Mouse (Mus musculus): ENCODE results near the gene Olfr577.

The Olfr577 gene

DNA sequence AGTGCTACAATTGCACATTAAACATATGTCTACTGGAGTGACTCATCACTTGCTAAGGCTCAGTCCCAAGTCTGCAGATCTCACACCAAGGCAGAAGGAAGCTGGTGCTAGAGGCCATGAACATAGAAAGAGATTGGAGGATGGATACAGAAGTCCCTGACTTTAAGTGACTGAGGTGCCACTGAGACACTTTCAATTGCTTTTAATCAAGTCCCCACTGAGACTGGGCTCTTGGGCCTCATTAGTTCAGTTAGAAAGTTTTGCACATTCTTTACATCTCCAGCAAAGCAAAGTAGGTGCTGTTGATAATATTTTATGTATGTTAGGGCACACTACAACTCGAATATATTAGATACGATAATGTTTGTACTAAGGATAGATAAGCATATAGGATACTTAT, at the start of gene Olfr577:
Gene Olfr577 (minus strand): TSS at position 101 of the 400 bp plus-strand sequence.
- no peak for DNase-seq (ENCODE audit: low read depth, low spot score)

DNA sequence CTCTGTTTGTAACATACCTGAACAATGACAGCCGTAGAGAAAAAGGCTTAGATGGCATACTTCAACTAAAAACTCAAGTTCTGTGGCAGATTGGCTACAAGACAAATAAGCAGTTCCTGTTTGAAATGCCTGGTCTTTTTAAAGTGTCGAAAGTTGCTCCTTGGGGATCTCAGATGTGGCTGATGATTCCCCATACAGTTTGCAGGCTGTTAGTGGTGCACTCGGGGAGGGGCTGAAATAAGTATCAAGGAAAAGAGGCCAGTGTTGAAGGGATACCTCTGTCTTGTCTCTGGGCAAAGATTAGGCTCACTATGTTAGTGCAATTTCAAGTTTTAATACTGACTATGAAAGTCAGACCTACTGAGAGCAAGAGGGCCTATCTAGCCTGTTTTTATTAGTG, 13.5 kb upstream of the Olfr577 start, which contains the start of gene Olfr578:
Gene Olfr578 (minus strand): TSS at position 101 of the 400 bp plus-strand sequence.
- no peak for DNase-seq (ENCODE audit: low read depth, low spot score)

DNA sequence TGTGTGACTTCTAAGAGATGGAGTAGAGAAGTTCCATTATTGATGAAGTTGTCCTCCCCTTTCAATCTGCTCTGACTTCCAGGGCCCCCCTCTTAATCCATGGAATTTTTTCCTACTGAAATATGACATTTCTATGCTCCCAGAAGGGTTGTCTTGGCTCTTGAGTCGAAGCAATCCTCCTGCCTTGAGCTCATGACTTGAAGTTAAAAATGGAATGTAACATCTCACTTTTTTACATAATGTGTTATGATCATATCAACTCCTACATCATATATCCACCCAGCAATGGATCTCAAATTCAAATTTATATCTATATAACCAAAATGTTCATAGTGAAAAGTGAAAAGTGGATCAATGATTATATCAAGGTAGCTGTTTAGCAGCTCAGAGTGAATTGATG, 1.3 kb downstream of the Olfr577 start:
- no peak for DNase-seq (ENCODE audit: low read depth, low spot score)

DNA sequence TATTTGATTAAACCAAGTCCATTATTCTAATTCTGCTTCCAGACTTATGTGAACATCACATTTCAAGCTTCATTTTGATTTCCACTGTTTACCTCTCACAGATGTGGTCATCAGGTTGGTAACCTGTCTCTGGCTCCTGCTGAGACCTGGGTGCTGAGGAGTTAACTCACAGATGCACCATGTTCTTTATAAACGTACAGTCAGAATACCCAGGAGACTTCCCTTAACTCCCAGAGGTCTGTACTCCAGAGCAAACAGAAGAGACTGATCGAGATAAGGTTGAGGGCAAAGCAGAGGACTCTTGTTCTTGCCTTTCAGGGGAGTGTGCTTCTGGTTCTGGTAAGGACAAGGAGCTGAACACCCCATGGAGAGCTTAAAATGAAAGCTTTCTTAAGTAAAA, 13.4 kb downstream of the Olfr577 start, which contains the start of gene Olfr576:
Gene Olfr576 (plus strand): TSS at position 301 of the 400 bp plus-strand sequence.
- DNase-seq (ENCODE audit: low read depth, low spot score), result no peak

DNA sequence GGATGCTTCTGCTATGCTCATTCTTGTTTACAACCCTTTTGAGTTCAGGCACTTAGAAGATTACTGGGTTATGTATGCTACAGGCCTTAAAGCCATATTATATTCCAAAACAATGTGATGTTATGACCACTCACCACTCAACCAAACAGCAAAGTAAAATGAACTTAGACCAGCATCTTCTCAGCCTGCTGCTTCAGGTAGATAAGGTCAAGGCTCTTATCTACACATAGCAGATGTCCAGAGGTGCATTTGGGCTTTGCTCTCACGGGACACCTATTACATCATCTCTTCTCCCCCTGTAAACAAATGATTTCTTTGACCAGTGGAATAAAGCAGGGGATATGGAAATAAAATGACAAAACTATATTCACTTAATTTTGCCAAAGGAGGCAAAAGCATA, 17.1 kb downstream of the Olfr577 start, which contains the start of gene Olfr575:
Gene Olfr575 (minus strand): TSS at position 183 of the 400 bp plus-strand sequence.
- peak; percentile 42 for DNase-seq (ENCODE audit: low read depth, low spot score)

DNA sequence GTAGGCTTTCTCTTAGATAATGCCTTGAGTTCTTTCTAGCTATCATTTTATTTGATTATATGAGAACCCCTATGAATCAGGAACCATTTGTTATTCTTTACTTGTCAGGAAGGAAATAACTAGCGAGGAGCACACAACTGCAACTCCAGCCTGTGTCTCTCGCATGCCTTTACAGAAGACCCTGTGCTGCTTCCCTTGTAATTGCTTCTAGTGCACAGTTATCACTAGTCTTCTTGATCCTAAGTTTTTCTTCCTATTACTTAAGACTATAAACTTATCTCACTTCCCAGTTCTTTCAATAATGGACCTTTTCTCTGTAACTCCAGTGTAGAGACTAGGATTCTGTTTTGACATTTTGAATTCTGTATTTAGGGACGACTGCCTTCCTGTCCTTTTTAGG, 17.6 kb downstream of the Olfr577 start:
- DNase-seq (ENCODE audit: low read depth, low spot score), result no peak

DNA sequence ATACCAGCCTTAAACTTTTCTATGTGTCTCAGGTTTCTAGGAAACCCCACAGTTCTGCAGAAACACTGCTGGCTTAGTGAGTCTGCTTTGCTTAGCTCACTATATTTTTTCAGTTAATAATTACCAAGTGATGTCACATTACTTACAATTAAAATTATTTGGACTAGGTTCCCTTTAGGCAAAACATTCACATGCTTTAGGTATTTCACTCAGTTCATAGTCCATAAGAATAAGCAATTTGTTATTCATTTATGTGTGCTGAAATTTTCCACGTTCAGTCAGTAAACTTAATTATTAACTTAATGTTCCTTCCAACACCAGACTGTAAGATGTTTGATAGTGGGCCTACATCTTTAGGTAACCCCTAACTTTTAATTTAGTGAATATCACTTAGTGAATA, 25.0 kb downstream of the Olfr577 start:
- DNase-seq (ENCODE audit: low read depth, low spot score), result no peak

DNA sequence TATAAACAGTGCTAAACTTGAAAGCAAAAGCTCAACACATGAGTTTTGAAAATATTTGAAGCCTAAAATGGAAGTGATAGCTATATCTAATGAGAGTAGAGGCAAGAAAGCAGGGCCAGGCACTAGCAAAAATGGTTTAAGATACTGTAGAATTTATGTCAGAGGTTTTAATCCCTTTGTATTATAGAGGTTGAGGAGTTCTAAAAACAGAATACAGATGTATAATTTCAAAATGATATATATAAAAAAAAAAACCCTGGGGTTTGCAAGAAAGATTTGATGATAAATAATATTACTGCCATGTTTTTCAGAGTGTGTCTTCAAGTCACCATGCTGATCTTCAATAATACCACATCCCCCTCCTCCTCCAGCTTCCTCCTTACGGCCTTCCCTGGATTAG, 27.6 kb downstream of the Olfr577 start, which contains the start of gene Olfr574:
Gene Olfr574 (plus strand): TSS at position 301 of the 400 bp plus-strand sequence.
- no peak for DNase-seq (ENCODE audit: low read depth, low spot score)

DNA sequence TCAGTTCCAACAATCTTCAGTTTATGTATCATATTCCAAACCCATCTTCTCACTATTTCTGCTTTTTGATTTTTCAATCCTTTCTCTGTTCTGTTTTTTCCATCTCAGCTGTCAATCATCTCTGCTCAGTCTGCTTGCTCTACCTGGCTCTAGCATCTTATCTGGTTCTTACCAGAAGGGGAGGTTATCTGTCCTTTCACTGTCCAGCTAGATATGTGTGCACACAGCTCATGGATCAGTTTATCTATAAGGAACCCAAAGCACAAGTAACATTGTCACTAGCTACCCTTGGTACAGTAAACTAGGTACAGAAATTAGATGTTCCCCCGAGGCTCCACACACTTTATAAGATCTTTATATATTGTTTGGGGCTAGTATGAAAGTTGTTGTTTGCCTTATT, 32.3 kb downstream of the Olfr577 start:
- no peak for DNase-seq (ENCODE audit: low read depth, low spot score)

DNA sequence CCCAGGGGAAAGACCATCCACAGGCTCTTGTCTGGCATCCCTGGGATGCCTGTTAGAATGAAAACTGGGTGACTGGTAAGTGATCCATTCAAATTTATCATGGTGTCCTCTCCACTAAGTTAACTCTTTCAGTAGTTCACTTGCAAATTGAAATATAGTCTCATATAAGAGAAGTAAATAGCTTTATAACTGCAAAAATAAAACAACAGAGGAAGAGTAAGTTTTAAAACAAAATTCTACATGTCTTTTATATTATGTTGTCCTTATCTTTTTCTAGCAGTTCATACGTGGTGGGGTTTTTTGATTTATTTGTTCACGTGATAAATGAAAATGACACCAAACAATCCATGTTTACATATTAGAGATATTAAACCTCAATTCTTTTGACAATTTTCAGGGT, 33.3 kb downstream of the Olfr577 start, which contains the start of gene Olfr573-ps1:
Gene Olfr573-ps1 (minus strand): TSS at position 101 of the 400 bp plus-strand sequence.
- DNase-seq (ENCODE audit: low read depth, low spot score), result no peak

DNA sequence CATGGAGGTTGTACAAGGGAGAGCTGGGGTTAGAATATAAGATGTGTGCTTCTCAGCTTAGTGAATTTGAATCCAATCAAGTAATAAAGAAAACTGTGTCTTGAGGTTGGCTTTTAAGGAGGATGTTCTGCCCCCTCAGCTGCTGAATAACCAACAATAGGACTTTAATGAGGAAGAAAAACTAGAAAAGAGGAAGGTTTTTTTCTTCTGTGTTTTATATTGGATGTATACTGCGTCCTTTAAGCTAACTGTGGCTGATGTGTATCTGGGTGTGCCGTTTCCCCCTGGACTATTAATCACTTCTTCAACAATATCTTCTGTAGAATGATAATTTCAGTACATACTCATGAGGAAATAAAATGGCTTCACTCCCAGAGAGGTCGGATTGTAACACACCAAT, 48.6 kb downstream of the Olfr577 start:
- DNase-seq (ENCODE audit: low read depth, low spot score), result no peak

DNA sequence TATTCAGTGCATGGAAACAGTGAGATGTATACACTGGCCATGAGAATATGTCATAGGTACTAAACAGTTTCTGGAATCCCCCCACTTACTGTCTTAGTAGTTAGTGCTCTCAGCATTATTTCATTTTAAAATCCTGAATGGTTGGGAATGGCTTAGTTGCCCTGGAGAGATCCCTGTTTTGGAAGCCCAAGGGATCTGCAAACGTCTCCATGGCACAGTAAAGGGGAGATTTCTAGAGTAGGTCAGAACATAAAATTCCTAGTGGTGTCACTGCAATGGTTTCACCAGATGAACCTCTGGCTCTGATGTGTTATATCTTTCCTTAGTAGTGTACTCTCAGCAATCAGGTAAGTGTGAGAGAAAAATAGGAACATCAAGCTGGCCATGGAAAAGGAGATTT, 51.6 kb downstream of the Olfr577 start, which contains the start of gene Olfr572:
Gene Olfr572 (plus strand): TSS at position 301 of the 400 bp plus-strand sequence.
- no peak for DNase-seq (ENCODE audit: low read depth, low spot score)
